Mouse (Mus musculus): ENCODE measurements around the gene Marcks.
"Not testable (repeated sequence)": the region's sequence is repeated elsewhere in the genome, so short reads cannot be mapped to it uniquely, and the experiment has no call there.

Gene Marcks

DNA sequence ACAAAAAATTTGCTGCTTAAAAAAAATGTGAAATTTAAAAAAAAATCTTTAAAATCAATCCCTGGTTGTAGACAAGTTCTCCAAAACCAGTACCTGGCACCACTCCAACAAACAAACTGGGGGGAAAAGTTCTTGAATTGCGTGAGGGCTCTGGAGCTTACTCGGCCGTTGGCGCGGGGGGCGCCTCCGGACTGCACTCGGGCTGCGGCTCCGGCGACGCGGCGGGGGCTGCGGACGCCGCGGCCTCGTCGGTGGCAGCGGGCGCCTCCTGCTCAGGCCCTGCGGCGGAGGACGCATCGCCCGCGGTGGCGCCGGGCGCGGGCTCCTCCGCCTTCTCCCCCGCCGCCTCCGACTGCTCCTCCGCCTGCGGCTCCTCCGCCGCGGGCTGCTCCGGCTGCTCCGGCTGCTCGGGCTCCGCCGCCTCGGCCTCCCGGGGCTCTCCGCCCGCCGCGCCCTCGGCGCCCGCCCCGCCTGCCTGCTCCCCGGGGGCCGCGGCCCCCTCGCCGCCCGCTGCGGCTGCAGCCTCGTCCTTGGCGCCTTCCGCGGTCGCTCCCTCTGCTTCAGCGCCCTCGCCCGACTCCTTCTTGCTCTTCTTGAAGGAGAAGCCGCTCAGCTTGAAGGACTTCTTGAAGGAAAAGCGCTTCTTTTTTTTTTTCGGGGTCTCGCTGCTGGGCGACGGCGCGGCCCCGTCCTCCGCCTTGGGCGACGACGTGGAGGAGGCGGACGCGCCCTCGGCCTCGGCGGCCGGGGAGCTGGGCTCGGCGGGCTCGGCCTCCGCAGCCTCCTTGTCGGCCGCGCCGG, 2.6 kb downstream of the Marcks start:
- peak; percentile 20 for DNase-seq (ENCODE audit: low read depth)

GRCm38 (mm10) chr10:37133876-37134708, 4.6 kb downstream of the Marcks start:
- DNase-seq (ENCODE audit: low read depth) = no peak

DNA sequence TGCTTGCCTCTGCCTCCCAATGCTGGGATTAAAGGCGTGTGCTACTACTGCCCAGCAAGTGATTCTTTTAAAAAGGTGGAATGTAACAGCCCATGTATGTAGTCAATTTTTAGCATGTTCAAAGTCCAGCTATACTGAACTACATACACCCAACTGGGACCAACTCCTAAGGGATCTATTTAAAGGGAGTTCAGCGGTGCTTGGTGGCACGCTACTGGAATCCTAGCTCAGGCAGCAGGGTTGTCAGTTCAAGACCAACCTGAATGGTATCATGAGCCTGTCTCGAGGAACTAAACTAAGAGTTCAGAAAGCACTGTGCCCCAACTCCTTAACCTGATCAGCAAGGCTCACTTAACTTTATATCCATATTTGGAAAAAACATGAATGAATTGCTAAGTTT, 6.0 kb downstream of the Marcks start:
- DNase-seq (ENCODE audit: low read depth) = no peak

GRCm38 (mm10) chr10:37129652-37130051, 9.1 kb downstream of the Marcks start:
- no peak for DNase-seq (ENCODE audit: low read depth)

DNA sequence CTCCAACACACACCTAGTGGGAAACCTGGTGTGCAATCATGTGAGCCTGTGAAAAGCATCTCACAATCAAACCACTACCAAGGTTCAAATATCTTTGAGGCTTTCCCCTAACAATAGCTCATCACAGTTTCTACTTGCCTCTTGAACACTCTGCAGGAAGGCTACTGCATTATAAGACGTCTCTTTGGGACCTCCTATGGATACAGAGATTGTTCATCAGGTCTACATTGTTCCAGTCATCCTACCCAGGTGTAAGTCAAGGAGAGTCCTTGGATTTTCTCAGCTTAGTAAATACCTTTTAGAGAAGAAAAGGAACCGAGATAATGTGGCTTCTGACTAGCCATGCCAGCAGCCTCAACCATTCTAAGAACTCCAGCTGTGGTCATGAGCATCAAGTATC, 23.4 kb downstream of the Marcks start:
- DNase-seq (ENCODE audit: low read depth) = no peak

GRCm38 (mm10) chr10:37112812-37113211, 25.9 kb downstream of the Marcks start:
- DNase-seq (ENCODE audit: low read depth) = no peak

- DNase-seq (ENCODE audit: low read depth) = no peak
Observed at GRCm38 (mm10) chr10:37112362-37112761, 26.4 kb downstream of the Marcks start.

GRCm38 (mm10) chr10:37111432-37111831, 27.3 kb downstream of the Marcks start:
- DNase-seq (ENCODE audit: low read depth) = no peak

GRCm38 (mm10) chr10:37106871-37107627, 31.7 kb downstream of the Marcks start:
- no peak for DNase-seq (ENCODE audit: low read depth)

DNA sequence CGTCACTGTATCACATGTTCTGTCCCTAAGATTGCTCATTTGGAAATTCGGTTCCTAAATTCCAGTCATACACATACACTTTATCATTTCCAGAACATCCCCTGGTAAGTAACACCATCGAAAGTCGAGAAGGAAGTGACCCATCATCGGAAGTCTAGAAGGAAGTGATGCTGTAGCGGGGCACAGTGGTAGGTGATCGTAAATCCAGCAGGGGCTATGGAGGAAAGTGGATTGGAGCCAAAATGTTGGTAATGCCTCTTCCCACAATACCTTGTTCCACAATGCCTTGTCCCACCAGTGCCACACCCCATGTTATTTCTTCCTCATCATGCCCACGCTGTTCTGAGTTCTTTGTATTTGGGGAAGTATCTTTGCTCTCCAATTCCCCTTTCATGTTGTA, 32.4 kb downstream of the Marcks start:
- DNase-seq (ENCODE audit: low read depth) = no peak

- no peak for DNase-seq (ENCODE audit: low read depth)
Observed at GRCm38 (mm10) chr10:37102227-37103080, 36.3 kb downstream of the Marcks start.

- no peak for DNase-seq (ENCODE audit: low read depth)
Observed at GRCm38 (mm10) chr10:37101733-37102132, 37.0 kb downstream of the Marcks start.

DNA sequence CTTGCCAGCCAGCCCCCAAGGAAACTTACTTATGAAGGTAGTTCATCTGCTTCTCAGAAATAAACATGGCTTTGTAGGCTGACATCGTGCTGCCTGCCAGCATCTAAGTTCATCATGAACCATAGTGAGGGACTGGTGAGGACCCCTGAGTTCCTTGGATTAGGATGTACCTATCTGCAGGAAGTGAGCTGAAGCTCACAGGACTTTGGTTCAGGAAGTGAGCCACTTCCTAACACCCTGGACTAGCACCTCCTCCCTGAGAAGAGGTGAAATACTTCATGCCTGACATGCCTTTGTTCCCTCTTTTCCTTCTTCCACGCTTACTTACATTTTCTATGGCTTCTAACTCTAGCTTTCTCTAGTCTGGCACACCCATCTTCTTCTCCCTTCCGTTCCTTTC, 42.2 kb downstream of the Marcks start:
- no peak for DNase-seq (ENCODE audit: low read depth)

GRCm38 (mm10) chr10:37095803-37096202, 42.9 kb downstream of the Marcks start:
- no peak for DNase-seq (ENCODE audit: low read depth)

DNA sequence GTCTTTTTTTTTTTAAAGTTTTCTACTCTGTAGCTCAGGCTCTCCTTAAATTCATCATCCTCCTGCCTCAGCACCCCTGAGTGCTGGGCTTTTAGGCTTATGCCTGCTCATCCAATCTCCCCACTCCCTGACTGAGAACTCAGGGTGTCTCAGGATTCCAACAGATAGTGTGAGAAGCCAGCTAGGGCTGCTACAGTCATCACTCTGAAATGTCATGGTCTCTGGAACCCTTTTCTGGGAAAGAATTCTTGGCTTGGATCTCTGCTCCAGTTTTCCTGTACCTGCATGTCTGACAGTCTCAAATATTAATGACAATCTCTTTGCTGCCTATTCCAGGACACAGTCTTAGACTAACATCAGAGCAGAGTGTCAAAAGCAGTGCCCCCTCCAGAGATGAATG, 45.4 kb downstream of the Marcks start:
- no peak for DNase-seq (ENCODE audit: low read depth)

DNA sequence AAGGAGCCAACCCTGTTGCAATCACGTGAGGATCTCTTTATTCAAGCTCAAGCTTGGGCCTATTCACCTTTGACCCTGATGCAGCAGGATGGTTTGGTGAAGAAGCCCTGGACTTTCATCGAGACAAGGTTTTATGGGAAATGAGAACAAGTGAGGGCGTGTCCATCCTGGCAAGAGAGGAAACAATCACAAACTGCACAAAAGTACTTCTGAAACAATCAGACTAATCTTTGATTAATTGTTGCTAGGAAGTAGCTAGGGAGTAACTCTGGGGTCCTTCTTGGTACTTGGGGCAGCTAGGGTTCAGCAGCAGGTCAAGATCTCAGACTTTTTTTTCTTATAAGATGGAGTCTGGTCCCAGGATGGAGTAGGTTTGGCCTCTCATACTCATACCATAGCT, 48.3 kb downstream of the Marcks start:
- DNase-seq (ENCODE audit: low read depth) = no peak

DNA sequence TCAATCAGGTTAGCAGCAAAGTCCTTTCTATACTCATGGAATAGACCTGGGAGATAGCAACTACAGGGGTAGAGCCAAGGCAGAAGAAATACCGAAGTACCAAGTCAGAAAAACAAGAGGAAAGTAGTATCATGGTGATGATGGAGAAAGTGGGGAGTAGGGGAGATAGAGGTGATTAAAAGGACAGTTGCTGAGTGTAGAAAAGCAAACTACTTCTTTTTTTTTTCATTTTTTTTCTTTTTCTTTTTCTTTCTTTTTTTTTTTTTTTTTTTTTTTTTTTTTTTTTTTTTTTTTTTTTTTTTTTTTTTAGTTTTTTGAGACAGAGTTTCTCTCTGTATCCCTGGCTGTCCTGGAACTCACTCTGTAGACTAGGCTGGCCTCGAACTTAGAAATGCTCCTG, 54.6 kb downstream of the Marcks start:
- not testable (repeated sequence) for DNase-seq (ENCODE audit: low read depth)

All from c-Kit-positive CD71-negative TER-119-negative erythroid progenitor cells, embryonic 14.5 days (primary cell).